Mouse (Mus musculus): ENCODE measurements around the gene Csf3.
A peak's percentile ranks its signal among the peaks of the same experiment; 100 is the strongest.
"Not testable (repeated sequence)": the region's sequence is repeated elsewhere in the genome, so short reads cannot be mapped to it uniquely, and the experiment has no call there.

The Csf3 gene

DNA sequence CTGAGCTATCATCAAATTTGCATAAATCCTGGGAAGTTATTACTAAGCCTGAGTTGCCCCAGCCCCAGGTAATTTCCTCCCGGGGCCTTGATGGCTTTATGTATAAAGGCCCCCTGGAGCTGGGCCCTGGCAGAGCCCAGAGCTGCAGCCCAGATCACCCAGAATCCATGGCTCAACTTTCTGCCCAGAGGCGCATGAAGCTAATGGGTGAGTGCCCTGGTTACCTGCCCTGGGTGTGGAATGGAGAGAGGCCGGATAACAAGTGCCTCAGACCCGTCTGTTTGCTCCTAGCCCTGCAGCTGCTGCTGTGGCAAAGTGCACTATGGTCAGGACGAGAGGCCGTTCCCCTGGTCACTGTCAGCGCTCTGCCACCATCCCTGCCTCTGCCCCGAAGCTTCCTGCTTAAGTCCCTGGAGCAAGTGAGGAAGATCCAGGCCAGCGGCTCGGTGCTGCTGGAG is at the start of gene Csf3:
Gene Csf3 (plus strand): TSS at position 51 of the 458 bp plus-strand sequence.
- DNase-seq = no peak

DNA sequence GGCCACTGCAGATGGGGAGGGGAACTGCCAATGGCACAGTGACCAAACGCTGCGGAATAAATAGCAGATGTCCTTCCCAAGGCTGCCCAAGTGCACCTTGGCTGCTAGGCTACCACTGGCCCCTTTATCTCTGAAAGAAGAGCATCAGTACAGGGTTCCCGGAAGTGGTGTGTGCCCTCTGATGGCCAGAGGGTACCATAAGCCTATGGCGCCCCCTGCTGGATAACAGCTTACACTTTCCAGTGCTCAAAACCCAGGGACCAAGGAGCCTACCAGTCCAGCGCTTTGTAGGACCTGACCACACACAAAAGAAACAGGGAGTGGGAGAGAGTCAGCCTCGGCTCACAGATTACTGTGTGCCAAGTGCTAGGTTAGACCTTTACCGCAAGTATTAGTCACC is 46.0 kb upstream of the Csf3 start:
- DNase-seq = peak; percentile 69

DNA sequence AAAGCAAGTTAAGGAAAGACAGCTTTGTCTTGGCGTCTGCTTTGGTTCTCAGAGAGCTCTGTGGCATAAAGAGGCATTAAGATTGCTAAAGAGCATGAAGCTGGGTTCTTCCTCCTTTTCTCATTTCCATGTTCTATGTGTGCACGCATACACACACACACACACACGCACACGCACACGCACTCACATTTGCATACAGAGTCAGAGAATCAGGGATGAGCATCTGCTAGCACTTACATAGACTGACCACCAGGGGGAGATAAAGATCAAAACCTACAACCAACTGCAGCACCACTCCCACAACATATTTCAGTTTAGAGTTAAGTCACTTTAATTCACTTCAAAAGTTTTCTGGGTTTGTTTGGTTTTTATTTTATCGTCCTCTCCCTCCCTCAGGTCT is 40.5 kb upstream of the Csf3 start:
- no peak for DNase-seq

DNA sequence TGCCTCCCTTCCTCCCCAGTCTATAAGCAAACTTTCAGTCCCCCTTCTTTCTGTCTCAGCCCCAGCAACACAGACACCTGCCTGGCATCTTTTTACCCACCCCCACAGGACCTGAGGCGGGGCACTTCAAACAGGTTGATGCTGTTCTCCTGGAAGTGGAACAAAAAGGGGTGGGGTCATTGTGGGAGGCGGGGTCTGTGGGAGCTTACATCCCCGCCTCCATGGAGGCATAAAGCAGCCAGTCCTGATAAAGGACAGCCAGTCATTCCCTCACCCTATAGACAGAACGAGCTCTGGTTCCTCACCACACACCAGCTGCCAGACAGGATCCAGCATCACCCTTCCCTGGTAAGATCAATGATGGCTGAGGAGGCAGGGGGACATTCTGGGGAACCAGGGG is 37.0 kb upstream of the Csf3 start, which contains the start of gene Gsdma:
Gene Gsdma (plus strand): TSS at position 261 of the 400 bp plus-strand sequence.
- no peak for DNase-seq

DNA sequence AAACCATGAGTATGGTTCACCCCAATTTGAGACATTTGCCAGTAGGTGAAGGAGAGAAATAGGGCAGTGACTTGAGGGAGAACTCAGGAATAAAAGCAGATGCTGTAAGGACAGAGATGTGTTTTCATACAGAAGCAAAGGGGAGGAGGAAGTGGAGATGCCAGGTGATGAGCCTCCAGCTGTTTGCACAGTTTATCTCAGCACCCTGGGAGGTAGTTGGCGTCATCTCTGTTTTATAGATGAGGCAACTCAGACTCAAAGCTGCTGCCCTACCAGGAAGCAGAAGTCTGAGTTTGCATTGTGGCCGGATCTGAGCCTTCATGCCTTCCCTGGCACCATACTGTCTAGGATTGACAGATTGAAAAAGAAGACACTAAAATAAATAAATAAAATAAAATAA is 32.1 kb upstream of the Csf3 start:
- no peak for DNase-seq

DNA sequence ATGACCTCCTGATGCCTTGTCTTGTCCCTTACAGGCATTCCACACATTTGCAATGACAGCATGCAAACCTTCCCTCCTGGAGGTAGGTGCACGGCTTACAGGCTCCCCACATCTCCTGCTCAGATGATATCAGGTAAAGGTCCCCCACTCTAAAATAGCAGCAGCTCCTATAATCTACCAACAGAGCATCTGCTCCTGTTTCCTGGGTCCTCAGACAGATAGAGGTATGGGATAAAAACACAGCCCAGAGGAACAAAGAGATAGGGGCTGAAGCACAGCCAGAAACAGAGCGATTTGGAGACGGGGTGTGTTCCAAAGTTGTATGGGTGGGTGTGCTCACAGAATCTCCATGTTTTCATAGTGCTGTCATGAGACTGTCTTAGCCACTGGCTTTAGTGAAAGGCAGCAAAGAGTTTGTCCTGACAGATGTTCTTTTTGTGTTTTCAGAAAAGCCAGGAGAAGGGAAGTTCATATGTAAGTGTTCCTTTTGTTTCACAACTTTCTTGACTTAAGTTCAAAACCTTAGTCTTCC is 29.7 kb upstream of the Csf3 start:
- DNase-seq = no peak

DNA sequence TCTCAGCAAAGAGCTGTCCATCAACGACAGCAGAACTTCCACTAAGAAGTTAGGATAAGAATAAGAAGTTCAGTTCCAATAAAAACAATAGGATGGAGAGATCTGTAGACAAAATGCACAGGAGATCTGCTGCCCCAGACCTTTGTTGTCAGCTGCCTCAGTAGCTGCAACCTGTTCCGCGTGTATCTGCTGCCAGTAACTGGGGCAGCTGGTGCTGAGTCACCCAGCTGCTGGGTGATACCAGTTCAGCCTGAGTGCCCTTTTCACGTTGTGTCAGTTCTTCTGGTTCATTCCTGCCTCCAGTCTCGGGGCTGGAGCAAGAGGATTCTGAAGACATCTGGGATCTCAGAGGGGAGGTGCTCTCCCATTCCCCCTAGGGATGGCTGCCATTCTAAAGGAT is 29.2 kb upstream of the Csf3 start:
- peak; percentile 52 for DNase-seq

DNA sequence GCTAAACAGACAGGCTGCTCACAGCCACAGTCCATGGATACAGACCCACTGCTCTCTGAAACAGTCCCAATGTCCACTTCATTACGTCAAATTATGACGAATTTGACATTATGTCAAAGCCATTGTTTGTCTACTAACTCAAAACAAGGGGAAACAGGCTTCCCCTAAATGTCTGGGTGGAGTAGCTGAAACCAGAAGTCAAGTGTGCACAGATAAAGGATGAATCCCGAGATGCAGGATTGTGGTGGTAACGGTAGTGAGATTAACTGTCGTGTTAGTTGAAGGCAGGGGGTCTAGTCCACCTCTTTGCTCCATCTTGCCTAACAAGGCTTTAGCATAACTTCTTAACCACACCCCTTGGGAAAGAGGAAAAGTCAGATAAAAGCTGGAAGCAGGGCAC is 28.6 kb upstream of the Csf3 start:
- DNase-seq = no peak

DNA sequence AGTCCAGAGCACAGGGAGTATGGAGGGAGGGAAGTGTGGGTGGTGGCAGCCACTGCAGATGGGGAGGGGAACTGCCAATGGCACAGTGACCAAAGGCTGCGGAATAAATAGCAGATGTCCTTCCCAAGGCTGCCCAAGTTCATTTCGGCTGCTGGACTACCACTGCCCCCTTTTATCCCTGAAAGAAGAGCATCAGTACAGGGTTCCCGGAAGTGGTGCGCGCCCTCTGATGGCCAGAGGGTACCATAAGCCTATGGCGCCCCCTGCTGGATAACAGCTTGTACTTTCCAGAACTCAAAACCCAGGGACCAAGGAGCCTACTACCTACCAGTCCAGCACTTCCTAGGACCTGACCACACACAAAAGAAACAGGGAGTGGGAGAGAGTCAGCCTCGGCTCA is 27.9 kb upstream of the Csf3 start:
- DNase-seq = peak; percentile 70

DNA sequence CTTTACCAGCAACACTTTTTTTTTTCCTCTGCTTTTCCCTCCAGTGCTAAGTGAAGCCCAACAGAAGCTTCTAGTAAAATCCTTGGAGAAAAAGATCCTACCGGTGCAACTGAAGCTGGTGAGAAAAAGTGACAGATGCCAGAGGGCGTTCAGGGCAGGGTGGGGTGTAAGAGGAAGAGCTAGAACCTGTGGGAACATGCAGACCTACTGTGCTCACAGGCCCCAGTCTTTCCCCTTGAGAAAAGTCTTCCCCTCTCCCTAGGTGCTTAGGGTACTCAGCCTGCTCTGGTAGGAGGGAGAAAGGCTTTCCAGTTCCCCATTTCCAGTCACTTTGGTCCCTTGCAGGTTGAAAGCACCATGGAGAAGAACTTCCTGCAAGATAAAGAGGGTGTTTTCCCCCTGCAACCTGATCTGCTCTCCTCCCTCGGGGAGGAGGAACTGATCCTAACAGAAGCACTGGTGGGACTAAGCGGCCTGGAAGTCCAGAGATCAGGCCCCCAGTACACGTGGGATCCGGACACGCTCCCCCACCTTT is 25.2 kb upstream of the Csf3 start:
- no peak for DNase-seq

DNA sequence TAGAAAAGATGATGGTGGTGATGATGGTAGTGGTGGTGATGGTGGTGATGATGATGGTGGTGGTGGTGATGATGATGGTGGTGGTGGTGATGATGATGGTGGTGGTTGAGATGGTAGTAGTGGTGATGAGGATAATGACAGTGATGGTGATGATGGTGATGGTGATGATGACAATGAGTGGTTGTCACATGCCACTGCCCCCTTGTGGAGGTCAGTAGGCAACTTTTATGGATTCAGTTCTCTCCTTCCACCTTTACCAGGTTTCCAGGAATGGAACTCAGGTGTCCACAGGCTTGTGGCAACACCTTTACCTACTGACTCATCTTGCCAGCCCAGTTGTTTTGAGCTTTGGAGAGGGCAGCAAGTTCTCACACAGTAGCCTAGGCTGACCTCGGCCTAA is 21.0 kb upstream of the Csf3 start:
- no peak for DNase-seq

DNA sequence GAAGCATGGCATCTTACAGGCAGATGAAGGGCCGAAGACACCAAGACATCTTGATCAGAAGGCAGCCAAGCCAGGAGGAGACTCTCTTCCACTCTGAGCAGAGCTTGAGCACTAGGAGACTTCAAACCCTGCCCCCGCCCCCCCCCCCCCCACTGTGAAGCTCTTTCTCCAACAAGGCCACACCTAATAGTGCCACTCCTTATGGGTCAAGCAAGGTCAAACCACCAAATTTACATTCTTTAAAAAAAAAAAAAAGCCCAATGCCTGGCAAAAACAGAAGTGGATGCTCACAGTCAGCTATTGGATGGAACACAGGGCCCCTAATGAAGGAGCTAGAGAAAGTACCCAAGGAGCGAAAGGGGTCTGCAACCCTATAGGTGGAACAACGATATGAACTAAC is 20.5 kb upstream of the Csf3 start:
- not testable (repeated sequence) for DNase-seq

DNA sequence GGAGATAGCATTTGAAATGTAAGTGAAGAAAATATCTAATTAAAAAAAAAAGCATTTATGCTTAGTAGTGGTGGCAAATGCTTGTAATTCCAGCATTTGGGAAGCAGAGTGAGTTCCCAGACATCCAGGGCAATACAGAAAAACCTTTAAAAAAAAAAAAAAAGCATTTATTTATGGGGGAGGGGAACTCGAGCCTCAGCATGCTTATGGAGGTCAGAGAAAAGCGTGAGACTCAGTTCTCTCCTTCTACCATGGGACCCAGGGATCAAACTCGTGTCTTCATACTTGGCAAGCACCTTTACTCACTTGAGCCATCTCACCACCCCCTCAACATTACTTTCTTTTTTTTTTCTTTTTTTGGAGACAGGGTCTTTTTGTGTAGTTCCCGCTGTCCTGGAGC is 19.9 kb upstream of the Csf3 start:
- DNase-seq = no peak

DNA sequence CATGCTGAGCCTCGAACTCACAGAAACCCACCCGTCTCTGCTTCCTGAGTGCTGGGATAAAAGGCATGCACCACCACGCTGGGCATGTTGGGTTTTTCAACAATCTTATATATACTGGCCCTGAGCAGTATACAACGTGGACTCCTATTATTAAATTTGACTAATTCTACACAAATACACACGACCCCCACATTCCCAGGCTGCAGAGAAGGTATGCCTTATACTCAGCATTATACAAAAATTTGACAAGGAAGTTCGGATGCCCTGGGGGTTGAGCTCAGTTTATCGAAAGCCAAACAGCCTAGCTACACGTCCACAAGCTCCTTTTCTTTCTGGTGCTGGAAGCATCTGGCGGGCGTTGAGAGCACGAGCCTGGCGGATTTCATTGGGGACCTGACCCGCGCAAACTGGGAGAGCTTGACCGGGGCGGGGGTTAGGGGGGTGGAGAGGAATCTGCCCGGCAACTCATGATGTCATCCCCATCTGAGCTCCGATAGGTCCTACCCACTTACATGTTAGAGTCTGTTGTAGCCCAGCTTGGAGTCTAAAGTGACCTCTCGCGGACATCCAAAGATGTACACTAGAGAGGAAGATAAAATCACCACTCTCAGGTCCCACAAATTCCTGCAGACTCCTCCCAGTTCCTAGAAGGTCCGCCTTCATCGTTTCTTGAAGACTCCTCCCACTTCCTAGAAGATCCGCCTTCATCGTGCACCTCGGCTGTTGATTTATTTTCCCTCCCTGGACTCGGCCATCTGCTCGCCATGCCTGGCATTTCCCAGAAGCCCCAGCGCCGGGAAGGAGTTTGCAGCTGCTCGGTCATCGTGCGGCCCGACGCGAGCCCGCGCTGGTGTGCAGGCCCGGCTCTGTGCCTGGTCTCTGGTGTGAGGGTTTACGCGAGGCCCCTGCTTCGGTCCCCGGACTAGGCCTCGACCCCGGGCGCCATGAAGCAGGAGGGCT is 19.0 kb upstream of the Csf3 start, which contains the start of gene Psmd3:
Gene Psmd3 (plus strand): TSS at position 769 of the 960 bp plus-strand sequence.
- peak; percentile 96 for DNase-seq

DNA sequence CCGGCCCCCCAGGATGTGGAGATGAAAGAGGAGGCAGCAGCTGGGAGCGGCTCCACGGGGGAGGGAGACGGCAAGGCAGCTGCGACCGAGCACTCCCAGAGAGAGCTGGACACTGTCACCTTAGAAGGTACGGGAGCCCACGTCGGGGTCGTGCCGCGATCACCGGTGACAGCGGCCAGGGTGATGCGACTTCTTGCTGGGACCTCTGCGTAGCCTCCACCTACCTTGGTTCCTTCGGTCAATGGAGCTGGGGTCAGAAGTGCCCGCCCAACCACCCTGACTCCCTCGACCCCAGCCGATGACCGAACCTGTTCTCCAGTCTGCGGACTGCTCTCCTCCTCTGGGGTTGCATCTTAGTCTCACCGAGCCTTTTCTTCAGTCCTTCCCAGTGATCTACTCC is 18.3 kb upstream of the Csf3 start:
- no peak for DNase-seq

DNA sequence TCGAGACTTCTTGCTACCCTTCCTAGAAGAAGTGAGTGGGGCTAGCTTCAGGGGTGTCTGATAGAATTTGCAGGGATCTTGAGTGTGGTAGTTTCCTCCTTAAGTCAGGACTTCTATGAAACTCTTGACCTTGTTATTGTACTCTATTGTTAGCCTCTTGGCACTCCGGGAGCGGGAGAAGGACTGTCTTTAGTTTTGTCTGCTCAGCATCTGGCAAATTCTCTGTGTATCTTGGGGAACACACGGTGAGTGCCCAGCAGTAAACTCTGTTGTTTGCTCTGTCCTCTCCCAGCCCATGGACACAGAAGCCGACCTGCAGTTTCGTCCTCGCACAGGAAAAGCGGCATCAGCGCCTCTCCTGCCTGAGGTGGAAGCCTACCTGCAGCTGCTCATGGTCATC is 15.4 kb upstream of the Csf3 start:
- DNase-seq = no peak

DNA sequence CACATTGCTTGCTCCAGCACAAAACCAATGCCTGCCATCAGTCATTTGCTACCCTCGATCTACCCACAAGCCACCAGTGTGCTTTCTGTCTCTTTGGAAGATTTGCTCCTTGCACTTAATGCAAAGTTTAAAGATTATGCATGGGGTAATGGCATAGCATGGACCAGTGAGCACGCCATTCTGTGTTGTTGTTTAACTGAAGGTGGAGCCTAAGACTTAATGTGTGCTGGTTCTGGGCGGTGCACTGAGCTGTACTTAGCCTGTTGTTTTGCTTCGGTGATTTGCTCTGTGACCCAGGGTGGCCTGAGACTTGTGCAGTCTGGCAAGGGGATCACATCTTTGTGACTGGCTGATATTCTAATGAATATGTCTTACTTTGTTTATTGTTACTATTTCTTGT is 14.1 kb upstream of the Csf3 start:
- no peak for DNase-seq

DNA sequence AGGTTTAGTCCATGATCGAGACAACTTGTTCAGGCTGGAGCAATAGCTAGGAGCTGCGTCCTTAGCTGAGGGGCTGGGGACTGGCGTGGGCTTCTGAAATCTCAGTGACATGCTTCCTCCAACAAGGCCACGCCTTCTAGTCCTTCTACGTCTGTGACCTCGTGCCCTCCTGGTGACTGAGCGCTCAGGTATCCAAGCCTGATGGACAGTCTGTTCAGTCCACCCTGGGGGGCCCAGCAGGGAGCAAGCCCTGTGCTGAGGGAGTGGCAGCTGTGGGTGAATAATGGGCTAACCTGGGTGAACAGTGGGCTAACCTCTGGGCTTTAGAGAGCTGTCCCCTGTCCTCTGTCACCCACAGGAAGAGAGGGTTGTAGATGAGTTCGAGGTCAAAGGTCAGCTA is 13.1 kb upstream of the Csf3 start:
- DNase-seq = no peak

DNA sequence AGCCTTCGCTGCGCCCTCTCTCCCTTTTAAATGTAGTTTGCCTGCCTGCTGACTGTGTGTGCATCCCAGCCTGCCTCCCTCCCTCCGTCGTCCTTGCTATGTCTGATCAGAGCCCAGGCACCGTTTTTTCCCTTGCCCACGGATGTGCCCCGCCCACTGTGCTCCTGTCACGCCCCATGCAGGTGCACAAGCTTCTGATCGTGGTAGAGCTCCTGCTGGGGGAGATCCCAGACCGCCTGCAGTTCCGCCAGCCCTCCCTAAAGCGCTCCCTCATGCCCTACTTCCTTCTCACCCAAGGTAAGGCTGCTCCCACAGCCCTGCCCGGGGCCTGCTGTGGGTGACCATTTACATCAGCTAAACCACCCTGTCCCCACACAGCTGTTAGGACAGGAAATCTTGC is 7.9 kb upstream of the Csf3 start:
- DNase-seq = no peak

DNA sequence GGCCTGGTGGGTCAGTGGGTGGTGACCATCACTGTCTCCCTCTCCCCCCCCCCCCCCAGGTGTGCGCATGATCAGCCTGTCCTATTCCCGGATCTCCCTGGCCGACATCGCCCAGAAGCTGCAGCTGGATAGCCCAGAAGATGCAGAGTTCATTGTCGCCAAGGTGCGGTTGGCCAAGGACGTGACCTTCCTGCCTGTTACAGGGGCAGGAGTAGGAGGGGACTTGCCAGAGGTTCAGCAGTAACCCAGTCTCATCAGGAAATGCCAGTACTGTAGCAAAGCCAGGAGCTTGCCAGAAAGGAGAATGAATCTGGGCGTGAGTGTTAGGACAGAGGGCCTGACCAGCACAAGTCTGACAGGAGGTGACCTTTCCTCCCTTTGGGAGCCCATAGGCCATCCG is 7.3 kb upstream of the Csf3 start:
- no peak for DNase-seq

DNA sequence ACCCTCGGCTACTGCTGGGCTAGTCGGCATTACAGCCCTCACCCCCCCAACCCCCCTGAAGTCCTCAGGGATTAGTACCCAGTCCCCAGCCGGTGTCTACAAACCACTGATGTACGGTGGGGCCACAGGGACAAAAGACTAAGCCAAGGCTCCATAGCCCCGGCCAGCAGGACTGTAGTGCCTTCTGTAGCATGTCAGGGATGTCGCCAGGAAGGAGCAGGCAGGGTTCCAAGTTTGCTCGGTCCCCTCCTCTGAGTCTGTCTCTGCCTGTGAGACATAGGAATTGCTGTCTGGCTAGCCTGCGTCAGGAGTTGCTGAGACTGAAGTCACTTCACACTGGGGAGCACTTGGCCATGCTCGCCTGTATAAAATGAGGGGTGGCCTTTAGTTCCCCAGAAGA is 6.8 kb upstream of the Csf3 start:
- no peak for DNase-seq

DNA sequence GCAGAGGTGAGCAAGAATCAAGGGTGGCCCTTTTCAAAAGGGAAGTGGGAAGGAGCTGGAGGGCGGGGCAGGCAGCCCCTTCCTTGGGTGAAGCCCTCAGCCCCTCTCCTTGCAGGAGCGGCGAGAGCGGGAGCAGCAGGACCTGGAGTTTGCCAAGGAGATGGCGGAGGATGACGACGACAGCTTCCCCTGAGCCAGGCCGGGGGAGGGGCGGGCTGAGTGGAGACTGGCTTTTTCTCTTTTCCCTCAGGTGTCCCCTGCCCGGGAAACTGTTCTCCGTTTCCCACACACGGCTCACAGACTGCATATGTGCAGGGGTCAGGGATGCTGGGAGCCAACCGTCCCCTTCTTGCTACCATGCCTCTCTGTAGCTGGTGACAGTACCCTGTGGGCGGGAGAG is 5.7 kb upstream of the Csf3 start:
- DNase-seq = no peak

DNA sequence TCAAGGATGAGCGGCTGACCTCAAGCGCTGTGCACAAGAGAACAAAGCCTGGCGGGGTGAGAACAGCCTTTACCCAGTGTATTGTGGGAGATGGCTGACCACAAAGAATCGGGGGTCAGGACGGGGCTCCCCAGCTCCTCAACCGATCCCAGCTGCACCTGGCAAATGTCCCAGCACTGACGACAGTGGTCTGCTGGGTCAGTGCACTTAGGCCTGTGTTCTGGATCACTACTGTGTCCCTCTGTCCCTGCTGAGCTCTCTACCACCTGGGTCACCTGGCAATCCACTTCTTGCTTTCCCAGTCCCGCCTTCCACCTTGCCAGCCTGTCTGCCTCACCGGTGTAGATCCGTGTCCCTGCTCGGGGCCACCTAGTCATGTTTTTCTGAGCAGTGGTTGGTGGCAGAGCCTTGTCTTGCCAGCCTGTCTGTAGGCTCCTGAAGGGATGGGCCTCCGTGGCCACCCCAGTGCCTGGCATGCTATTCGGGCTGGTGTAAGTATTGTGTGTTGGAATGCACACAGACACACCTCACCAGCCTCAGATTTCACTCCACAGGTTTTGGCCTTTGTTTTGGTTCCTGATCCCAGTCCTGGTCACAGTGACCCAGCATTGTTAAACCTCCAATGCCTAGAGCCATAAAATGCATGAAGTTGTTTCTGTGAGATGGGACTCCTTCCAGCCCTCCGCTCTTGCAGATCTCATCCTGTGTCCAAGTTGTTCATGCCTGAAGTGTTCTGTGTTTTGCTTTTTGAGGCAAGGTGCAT is 4.4 kb upstream of the Csf3 start:
- no peak for DNase-seq

Data from liver (tissue).